Mouse (Mus musculus) liver, adult 2 months (tissue): ENCODE results near the gene Ndufs7. TPM values are rescaled to one million over a fixed set of nuclear protein-coding genes. Genes with fewer than 3 reads are reported as not detected.

Experiments used
- DNase-seq: peaks from one replicate; pipeline ENCODE4 v3.0.0-alpha.2; 2011; ENCODE audit warnings: low read depth, low spot score; ENCODE audit errors: extremely low read depth
- H3K27ac ChIP-seq: fragments of 200-500 bp; replicated peaks from 2 replicates; pipeline ENCODE4 v1.5.1; 2012; ENCODE audit warnings: low read depth, mild to moderate bottlenecking, control low read depth, inconsistent platforms, low read length; ENCODE audit not compliant: insufficient read depth
- H3K27me3 ChIP-seq: fragments of 200-500 bp; 2 replicates; pipeline ENCODE4 v1.6.1; 2012; ENCODE audit warnings: mild to moderate bottlenecking, moderate library complexity, low read length, inconsistent platforms; ENCODE audit not compliant: control insufficient read depth, insufficient read depth
- H3K36me3 ChIP-seq: fragments of 200-500 bp; 2 replicates; pipeline ENCODE4 v1.6.1; 2012; ENCODE audit warnings: low read length, inconsistent platforms; ENCODE audit not compliant: control insufficient read depth, insufficient read depth
- H3K4me1 ChIP-seq: fragments of 200-500 bp; 2 replicates; pipeline ENCODE4 v1.6.1; 2011; ENCODE audit warnings: low read length; ENCODE audit not compliant: control insufficient read depth, insufficient read depth
- H3K4me3 ChIP-seq: fragments of 200-500 bp; 2 replicates; pipeline ENCODE4 v1.5.1; 2011; ENCODE audit warnings: low read depth, mild to moderate bottlenecking, control low read depth, low read length, moderate library complexity; ENCODE audit not compliant: insufficient read depth
- H3K79me2 ChIP-seq: fragments of 200-500 bp; 2 replicates; pipeline ENCODE4 v1.6.1; 2012; ENCODE audit warnings: inconsistent platforms, mild to moderate bottlenecking, low read length, moderate library complexity; ENCODE audit not compliant: control insufficient read depth, insufficient read depth
- H3K9ac ChIP-seq: fragments of 200-500 bp; 2 replicates; pipeline ENCODE4 v1.6.1; 2012; ENCODE audit warnings: low read depth, mild to moderate bottlenecking, control low read depth, inconsistent platforms, low read length
- CTCF ChIP-seq: fragments of 200-500 bp; IDR thresholded peaks from 2 replicates; pipeline ENCODE4 v1.5.1; 2011; ENCODE audit warnings: low read depth, low read length, control low read depth
- POLR2A ChIP-seq: fragments of 200-500 bp; IDR thresholded peaks from 2 replicates; pipeline ENCODE4 v1.6.1; 2011; ENCODE audit warnings: low read length, control low read depth; ENCODE audit not compliant: insufficient read depth; ENCODE audit errors: extremely low read depth
- WGBS: fragments of 180-500 bp; shearing (Covaris S2); methylation state at CpG from one replicate; pipeline ENCODE4 v1.1.7; 2018; 5-methylcytosine and 5-hydroxymethylcytosine counted together
- polyA plus RNA-seq: library from polyadenylated mRNA; depleted of rRNA; stranded (reverse); fragments of >200 nt; gene quantifications from 2 replicates; pipeline ENCODE4 v1.2.3, GENCODE M21; 2012
- total RNA-seq: library from RNA; depleted of rRNA; stranded (reverse); fragments of >200 nt; gene quantifications from 2 replicates; pipeline ENCODE4 v1.2.3, GENCODE M21; 2014

The Ndufs7 gene
- total and polyA plus RNA-seq, 2 experiments: 165 to 560 TPM

GRCm38 (mm10) chr10:80294788-80295303 is 45.9 kb downstream of the Ndufs7 start:
- 0 out of 2 replicates have a peak, but pooled peaks cover 4% of the 10 kb centered on the region for H3K27me3 ChIP-seq
- DNase-seq: no peak
- H3K4me3 ChIP-seq: no peak overlapping the region
- TF ChIP-seq POLR2A (no peak), CTCF (no peak)
- H3K36me3 ChIP-seq: peaks cover 9% of the 10 kb centered on the region
- H3K9ac ChIP-seq: no peak overlapping the region
- H3K4me1 ChIP-seq: peaks cover 4% of the 10 kb centered on the region; the same call in 1 of the 2 replicates
- peaks cover 6% of the 10 kb centered on the region; the same call in 1 of the 2 replicates for H3K79me2 ChIP-seq
- WGBS: 55% methylated on average over 7 of the region's 7 CpGs
- no peak overlapping the region for H3K27ac ChIP-seq

GRCm38 (mm10) chr10:80295618-80296425 is 46.9 kb downstream of the Ndufs7 start, which contains the start of gene Apc2:
Apc2 (plus strand) TSS chr10:80295977.
- H3K4me3 ChIP-seq: peak within 1 kb of the TSS; percentile 25
- peak; percentile 88 for TF ChIP-seq CTCF
- no peak for TF ChIP-seq POLR2A
- peak within 1 kb of the TSS; percentile 37; the same call in 1 of the 2 replicates for H3K9ac ChIP-seq
- no peak within 1 kb of the TSS for H3K27ac ChIP-seq
- H3K27me3 ChIP-seq: 0 out of 2 replicates have a peak, but pooled peaks cover 4% of the 10 kb centered on the region
- peaks cover 6% of the 10 kb centered on the region; the same call in 1 of the 2 replicates for H3K79me2 ChIP-seq
- peak; percentile 68 for DNase-seq
- WGBS: 6% methylated on average over 26 of the region's 26 CpGs
- H3K36me3 ChIP-seq: peaks cover 9% of the 10 kb centered on the region
- H3K4me1 ChIP-seq: peaks cover 4% of the 10 kb centered on the region; the same call in 1 of the 2 replicates

DNA sequence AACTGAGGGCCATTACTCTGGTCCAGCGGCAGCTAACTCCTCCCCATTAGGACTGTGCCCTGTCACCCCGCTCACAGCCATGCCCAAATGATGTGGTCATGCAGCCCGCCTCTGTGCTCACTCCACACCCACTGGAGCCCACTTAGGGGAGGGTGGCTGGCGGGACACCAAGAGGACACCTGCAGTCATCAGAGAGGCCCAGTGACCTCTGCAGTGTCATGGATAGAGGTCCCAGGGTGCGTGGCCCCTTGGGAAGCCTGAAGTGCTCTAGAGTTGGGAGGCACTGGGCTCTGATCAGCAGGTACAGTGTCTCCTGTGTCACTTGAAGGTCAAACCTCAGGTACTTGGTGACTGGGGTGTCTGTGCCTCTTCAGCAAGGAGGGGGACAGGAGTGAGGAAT is 47.9 kb downstream of the Ndufs7 start:
- H3K4me1 ChIP-seq: peaks cover 4% of the 10 kb centered on the region; the same call in 1 of the 2 replicates
- no peak overlapping the region for H3K4me3 ChIP-seq
- peaks cover 9% of the 10 kb centered on the region for H3K36me3 ChIP-seq
- no peak overlapping the region for H3K9ac ChIP-seq
- TF ChIP-seq CTCF: no peak
- TF ChIP-seq POLR2A: no peak
- H3K27ac ChIP-seq: no peak overlapping the region
- DNase-seq: no peak
- 90% methylated on average over 5 of the region's 5 CpGs for WGBS
- H3K27me3 ChIP-seq: 0 out of 2 replicates have a peak, but pooled peaks cover 4% of the 10 kb centered on the region
- peaks cover 6% of the 10 kb centered on the region; the same call in 1 of the 2 replicates for H3K79me2 ChIP-seq

DNA sequence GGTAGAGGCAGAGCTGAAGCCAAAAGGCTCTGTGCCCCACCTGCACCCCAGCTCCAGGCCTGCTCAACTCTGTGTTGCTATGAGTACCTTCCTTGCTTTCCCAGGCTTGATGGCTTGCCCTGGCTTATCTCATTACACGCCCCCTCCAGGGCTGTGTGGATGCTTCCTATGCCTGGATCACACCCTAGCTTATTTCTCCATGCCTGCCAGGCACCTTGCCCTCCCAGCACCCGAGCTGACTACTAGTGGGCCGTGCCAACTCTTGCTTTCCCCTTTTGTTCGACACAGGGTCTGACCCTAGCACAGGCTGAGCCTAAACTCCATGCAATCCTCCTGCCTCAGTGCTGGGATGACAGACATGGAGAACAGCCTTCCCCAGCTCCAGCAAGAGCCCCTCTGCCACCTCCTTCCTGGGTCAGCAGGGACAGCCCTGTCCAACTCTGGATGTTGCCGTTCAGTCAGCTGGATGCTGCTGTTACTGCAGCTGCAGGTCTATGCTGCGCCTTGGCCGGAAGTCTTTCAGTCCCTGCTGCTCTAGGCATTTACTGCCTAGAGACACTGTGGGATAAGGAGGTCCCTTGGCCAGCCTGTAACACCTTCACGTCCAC is 48.7 kb downstream of the Ndufs7 start:
- H3K4me3 ChIP-seq: no peak overlapping the region
- 0 out of 2 replicates have a peak, but pooled peaks cover 4% of the 10 kb centered on the region for H3K27me3 ChIP-seq
- WGBS: 75% methylated on average over 8 of the region's 8 CpGs
- no peak overlapping the region for H3K27ac ChIP-seq
- peaks cover 7% of the 10 kb centered on the region; the same call in 1 of the 2 replicates for H3K4me1 ChIP-seq
- H3K79me2 ChIP-seq: peaks cover 3% of the 10 kb centered on the region; the same call in 1 of the 2 replicates
- peaks cover 9% of the 10 kb centered on the region for H3K36me3 ChIP-seq
- DNase-seq: no peak
- TF ChIP-seq POLR2A (no peak), CTCF (no peak)
- H3K9ac ChIP-seq: no peak overlapping the region

DNA sequence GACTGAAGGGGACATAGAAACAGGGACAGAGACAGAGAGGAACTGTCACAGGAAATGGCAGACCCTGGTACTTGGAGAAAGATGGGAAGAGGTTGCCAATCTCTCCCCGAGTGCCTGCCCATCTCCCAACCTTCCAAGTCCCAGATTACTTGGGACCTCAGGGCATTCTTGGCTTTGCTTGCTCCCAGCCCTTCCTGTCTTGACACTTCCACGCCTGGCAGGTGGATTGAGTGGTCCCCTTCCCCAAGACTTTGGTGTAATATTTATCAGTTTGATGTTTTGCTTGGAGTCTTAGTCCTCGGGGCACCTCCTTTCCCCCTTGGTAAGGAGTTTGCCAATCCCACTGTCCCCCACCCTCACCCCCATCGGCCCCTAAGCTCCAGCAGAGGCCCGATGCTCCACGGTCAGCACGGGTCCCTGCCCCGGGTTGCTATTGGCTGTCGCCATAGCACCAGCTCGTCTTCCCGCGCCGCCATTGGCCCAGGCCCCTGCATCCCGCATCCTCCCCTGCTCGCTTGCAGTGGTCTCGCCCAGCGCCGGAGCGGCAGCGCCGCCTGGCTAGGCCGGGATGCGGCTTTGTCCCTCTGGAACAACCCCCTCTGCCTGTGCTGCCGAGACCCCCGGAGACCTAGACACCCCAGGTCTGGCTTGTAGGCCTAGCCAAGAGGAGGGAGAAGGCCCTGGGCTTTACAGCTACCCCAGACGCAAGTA is 49.8 kb downstream of the Ndufs7 start:
- WGBS: 10% methylated on average over 26 of the region's 26 CpGs
- no peak overlapping the region for H3K4me3 ChIP-seq

More for the DNA sequence above, 49.8 kb downstream of the Ndufs7 start:
- Histone ChIP-seq H3K27ac (no peak overlapping the region), H3K79me2 (no peaks in the 10 kb centered on the region), H3K4me1 (0 out of 2 replicates have a peak, but pooled peaks cover 2% of the 10 kb centered on the region), H3K9ac (no peak overlapping the region), H3K36me3 (peaks cover 9% of the 10 kb centered on the region), H3K27me3 (0 out of 2 replicates have a peak, but pooled peaks cover 4% of the 10 kb centered on the region)
- TF ChIP-seq CTCF (no peak), POLR2A (no peak)
- DNase-seq: no peak
